Mouse (Mus musculus) liver, embryonic 13.5 days (tissue): Measurements from ENCODE around the gene Vwce. TPM values are rescaled to one million over a fixed set of nuclear protein-coding genes. Genes with fewer than 3 reads are reported as not detected.

ENCODE experiments used
- polyA plus RNA-seq: library from polyadenylated mRNA; unstranded; fragments of >200 nt; fragmentation: Nextera tagmentation; extraction: Ambion mirVana; gene quantifications from 2 replicates; pipeline ENCODE4 v1.2.1, GENCODE M21; 2015

Gene Vwce
- polyA plus RNA-seq, 1 experiment from 2014 or later, result 5.3 TPM

Other genes starting within 250 kb of the Vwce start
- 0.10 and 0.21 TPM in 2 replicates for gene Syt7, start 245.1 kb upstream of the Vwce start, polyA plus RNA-seq
- gene Lrrc10b, start 176.7 kb upstream of the Vwce start, polyA plus RNA-seq, result 0.06 TPM in 1 of 2 replicates, not detected in the other
- not detected in 2 replicates for gene Ppp1r32, start 151.3 kb upstream of the Vwce start, polyA plus RNA-seq
- gene Cpsf7, start 108.9 kb upstream of the Vwce start, polyA plus RNA-seq, result 9.7 and 13.5 TPM in 2 replicates
- 33.7 and 36.2 TPM in 2 replicates for gene Sdhaf2, start 108.1 kb upstream of the Vwce start, polyA plus RNA-seq
- gene Tmem216, start 78.0 kb upstream of the Vwce start, polyA plus RNA-seq, result 14.9 and 16.9 TPM in 2 replicates
- 10.6 and 12.4 TPM in 2 replicates for gene Cyb561a3, start 57.0 kb upstream of the Vwce start, polyA plus RNA-seq
- gene Tmem138, start 56.9 kb upstream of the Vwce start, polyA plus RNA-seq, result 14.9 and 16.3 TPM in 2 replicates
- gene Ddb1, start 28.9 kb upstream of the Vwce start, polyA plus RNA-seq, result 156 and 177 TPM in 2 replicates
- gene Tkfc, start 28.6 kb upstream of the Vwce start, polyA plus RNA-seq, result 9.4 and 10.8 TPM in 2 replicates
- gene Pga5, start 43.9 kb downstream of the Vwce start, polyA plus RNA-seq, result not detected in 2 replicates
- gene Vps37c, start 54.5 kb downstream of the Vwce start, polyA plus RNA-seq, result 10.4 and 12.1 TPM in 2 replicates
- gene Cd5, start 104.8 kb downstream of the Vwce start, polyA plus RNA-seq, result 0.08 TPM in 1 of 2 replicates, not detected in the other
- gene Cd6, start 195.8 kb downstream of the Vwce start, polyA plus RNA-seq, result 0.03 TPM in 1 of 2 replicates, not detected in the other
- 1.3 and 1.7 TPM in 2 replicates for gene Slc15a3, start 205.5 kb downstream of the Vwce start, polyA plus RNA-seq
- 4.0 and 4.4 TPM in 2 replicates for gene Tmem132a, start 235.7 kb downstream of the Vwce start, polyA plus RNA-seq
- 21.9 and 23.0 TPM in 2 replicates for gene Tmem109, start 247.8 kb downstream of the Vwce start, polyA plus RNA-seq